Mouse (Mus musculus): ENCODE data around the gene Fam71e2.

- no peak for TF ChIP-seq GATA1 (IDR thresholded peaks at IDR 0.05; ENCODE audit: borderline replicate concordance, low read length)
- no peak for TF ChIP-seq FLI1 (IDR thresholded peaks at IDR 0.05; ENCODE audit: low read length)
Observed at GRCm38 (mm10) chr7:4793674-4794073, 22.6 kb upstream of the Fam71e2 start.
